Mouse (Mus musculus): ENCODE measurements around the gene Intu.

- TF ChIP-seq CTCF (IDR thresholded peaks at IDR 0.05; ENCODE audit: borderline replicate concordance, insufficient read depth, low read length) (no peak), POLR2A (IDR thresholded peaks at IDR 0.05; ENCODE audit: low read depth, low read length) (no peak)
Observed at GRCm38 (mm10) chr3:40532256-40532655, 1.2 kb downstream of the Intu start.

All from embryonic fibroblast, embryonic 13.5 days (primary cell).